In the genomic region with DNA sequence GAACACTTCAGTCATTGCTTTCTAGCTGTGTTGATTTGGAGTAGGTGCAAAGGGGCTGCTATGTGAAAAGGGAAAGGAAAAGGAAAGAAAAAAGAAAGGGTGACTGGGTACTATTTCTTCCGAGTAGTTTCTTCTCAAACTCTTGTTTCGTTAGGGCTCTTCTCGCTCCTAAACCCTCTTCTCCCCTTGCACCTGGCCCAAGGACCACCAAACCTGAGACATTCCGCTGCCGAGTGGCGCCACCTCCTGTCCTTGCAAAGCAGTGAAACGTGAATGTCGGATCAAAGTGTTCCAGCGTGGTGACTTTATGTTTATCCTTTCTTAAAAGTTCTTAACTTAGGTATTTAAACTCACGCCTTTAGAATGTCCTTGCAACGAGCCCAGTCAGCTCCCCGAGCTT, we compare ENCODE assay signal across 8 mouse cellular contexts. TPM values are rescaled to one million over a fixed set of nuclear protein-coding genes. Genes with fewer than 3 reads are reported as not detected.
A peak's percentile ranks its signal among the peaks of the same experiment; 100 is the strongest.
DNase-seq lines count a peak whose midpoint lies in the region; ATAC-seq and TF ChIP-seq lines count a peak whose summit lies in the region.

No protein-coding gene starts in this region.

- no peaks in the 10 kb centered on the region for H3K36me3 ChIP-seq in forebrain, embryonic 16.5 days (ENCODE audit: control insufficient read depth, insufficient read depth)
- H3K36me3 ChIP-seq in intestine, postnatal 0 days (ENCODE audit: control insufficient read depth, insufficient read depth) = no peaks in the 10 kb centered on the region
- H3K36me3 ChIP-seq in lung, embryonic 16.5 days (ENCODE audit: control insufficient read depth, insufficient read depth, low read length) = no peaks in the 10 kb centered on the region

- H3K27ac ChIP-seq in forebrain, embryonic 16.5 days (ENCODE audit: low read length) = no peak overlapping the region
- no peak overlapping the region for H3K27ac ChIP-seq in intestine, postnatal 0 days (ENCODE audit: low read depth, low read length)
- H3K27ac ChIP-seq in lung, embryonic 16.5 days (ENCODE audit: low read length) = no peak overlapping the region

- H3K27me3 ChIP-seq in forebrain, embryonic 16.5 days (replicated peaks; ENCODE audit: control insufficient read depth, insufficient read depth, low read length) = no peaks in the 10 kb centered on the region
- peaks cover 6% of the 10 kb centered on the region; the same call in 1 of the 2 replicates for H3K27me3 ChIP-seq in intestine, postnatal 0 days (replicated peaks; ENCODE audit: control insufficient read depth, insufficient read depth, low read length)
- peaks cover 7% of the 10 kb centered on the region; the same call in 1 of the 2 replicates for H3K27me3 ChIP-seq in lung, embryonic 16.5 days (ENCODE audit: control insufficient read depth, insufficient read depth, low read depth, low read length)

- H3K9ac ChIP-seq in forebrain, embryonic 16.5 days (replicated peaks; ENCODE audit: low read depth, low read length) = no peak overlapping the region
- H3K9ac ChIP-seq in intestine, postnatal 0 days (ENCODE audit: low read depth, low read length) = no peak overlapping the region
- H3K9ac ChIP-seq in lung, embryonic 16.5 days (ENCODE audit: low read length) = no peak overlapping the region

- under 1% methylated on average over 12 of the region's 12 CpGs for WGBS in forebrain, embryonic 16.5 days
- WGBS in intestine, postnatal 0 days = 0% methylated on average over 12 of the region's 12 CpGs
- WGBS in lung, embryonic 16.5 days = under 1% methylated on average over 12 of the region's 12 CpGs

- peaks cover 31% of the 10 kb centered on the region for H3K4me1 ChIP-seq in forebrain, embryonic 16.5 days (replicated peaks; ENCODE audit: control insufficient read depth, insufficient read depth, low read length)
- no peaks in the 10 kb centered on the region for H3K4me1 ChIP-seq in intestine, postnatal 0 days (replicated peaks; ENCODE audit: control insufficient read depth, insufficient read depth, low read length)
- H3K4me1 ChIP-seq in lung, embryonic 16.5 days (replicated peaks; ENCODE audit: control insufficient read depth, insufficient read depth, low read length) = peaks cover 25% of the 10 kb centered on the region

- no peaks in the 10 kb centered on the region for H3K9me3 ChIP-seq in forebrain, embryonic 16.5 days (ENCODE audit: control insufficient read depth, low read length)
- H3K9me3 ChIP-seq in intestine, postnatal 0 days (ENCODE audit: control insufficient read depth) = no peaks in the 10 kb centered on the region
- no peaks in the 10 kb centered on the region for H3K9me3 ChIP-seq in lung, embryonic 16.5 days (ENCODE audit: control insufficient read depth, low read length)

- peak; percentile 89 for TF ChIP-seq CTCF in intestine, postnatal 0 days (IDR thresholded peaks at IDR 0.05; ENCODE audit: low read depth)

- peak; percentile 47 for DNase-seq in gastrocnemius, postnatal 10 days
- no peak for DNase-seq in gastrocnemius, adult 18-20 months (ENCODE audit: low spot score)
- DNase-seq in adrenal gland, postnatal 10 days = peak; percentile 67
- DNase-seq in urinary bladder, postnatal 36 days (ENCODE audit: low spot score in 2 of 2) = no peak

- no peak for ATAC-seq in forebrain, embryonic 16.5 days
- ATAC-seq in intestine, postnatal 0 days = no peak
- ATAC-seq in lung, embryonic 16.5 days (ENCODE audit: low read depth) = no peak
- peak; percentile 53; the same call in 1 of the 2 replicates for ATAC-seq in neutrophil, adult 5-6 weeks (ENCODE audit: extremely low read depth, insufficient number of reproducible peaks, low FRiP score, poor library complexity, severe bottlenecking)

- H3K4me3 ChIP-seq in forebrain, embryonic 16.5 days (replicated peaks; ENCODE audit: low read length) = peak overlapping the region; percentile 14; the same call in 1 of the 2 replicates
- peak overlapping the region; percentile 35 for H3K4me3 ChIP-seq in intestine, postnatal 0 days (ENCODE audit: low read depth, low read length)
- H3K4me3 ChIP-seq in lung, embryonic 16.5 days (ENCODE audit: low read length) = peak overlapping the region; percentile 26

- peak overlapping the region; percentile 73 for H3K4me2 ChIP-seq in forebrain, embryonic 16.5 days (ENCODE audit: low read length)
- peak overlapping the region; percentile 70 for H3K4me2 ChIP-seq in intestine, postnatal 0 days (replicated peaks; ENCODE audit: low read depth)
- H3K4me2 ChIP-seq in lung, embryonic 16.5 days (ENCODE audit: low read depth, low read length) = peak overlapping the region; percentile 52

RNA-seq across cellular contexts. Expression of a gene that starts 2.4 kb away (rescaled TPM):
- total RNA-seq in gastrocnemius, postnatal 10 days (2021) = 10 to 100 TPM; 49.1 to 56.9 TPM
- total RNA-seq in gastrocnemius, adult 18-20 months (2021) = 10 to 100 TPM; 54.2 to 76.9 TPM
- 10 to 100 TPM; 13.6 to 18.5 TPM for total RNA-seq in adrenal gland, postnatal 10 days (2021)
- 9.4 and 10.2 TPM in 2 replicates for polyA plus RNA-seq in forebrain, embryonic 16.5 days (2015; fragmentation: Nextera tagmentation; extraction: Ambion mirVana)
- polyA plus RNA-seq in intestine, postnatal 0 days (2015; fragmentation: Nextera tagmentation; extraction: Ambion mirVana) = 0.90 TPM in 2 replicates
- 9.2 and 13.0 TPM in 2 replicates for polyA plus RNA-seq in lung, embryonic 16.5 days (2015; fragmentation: Nextera tagmentation; extraction: Ambion mirVana)
- total RNA-seq in neutrophil, adult 5-6 weeks (2017) = not detected in 2 replicates

RNA-seq across cellular contexts. Expression of a gene that starts 13.1 kb away (rescaled TPM):
- 10 to 100 TPM; 66.1 to 72.1 TPM for total RNA-seq in gastrocnemius, postnatal 10 days (2021)
- total RNA-seq in gastrocnemius, adult 18-20 months (2021) = 10 to 100 TPM; 41.0 to 50.4 TPM
- 100 to 1,000 TPM; 167 to 171 TPM for total RNA-seq in adrenal gland, postnatal 10 days (2021)
- 35.6 and 35.9 TPM in 2 replicates for polyA plus RNA-seq in forebrain, embryonic 16.5 days (2015; fragmentation: Nextera tagmentation; extraction: Ambion mirVana)
- polyA plus RNA-seq in intestine, postnatal 0 days (2015; fragmentation: Nextera tagmentation; extraction: Ambion mirVana) = 42.2 and 52.4 TPM in 2 replicates
- 39.1 and 39.4 TPM in 2 replicates for polyA plus RNA-seq in lung, embryonic 16.5 days (2015; fragmentation: Nextera tagmentation; extraction: Ambion mirVana)
- 26.9 and 27.1 TPM in 2 replicates for total RNA-seq in neutrophil, adult 5-6 weeks (2017)

RNA-seq across cellular contexts. Expression of a gene that starts 15.1 kb away (rescaled TPM):
- 10 to 100 TPM; 15.7 to 20.8 TPM for total RNA-seq in gastrocnemius, postnatal 10 days (2021)
- 1 to 10 TPM; 1.7 to 2.2 TPM for total RNA-seq in gastrocnemius, adult 18-20 months (2021)
- 10 to 100 TPM; 27.7 to 38.8 TPM for total RNA-seq in adrenal gland, postnatal 10 days (2021)
- polyA plus RNA-seq in forebrain, embryonic 16.5 days (2015; fragmentation: Nextera tagmentation; extraction: Ambion mirVana) = 13.8 and 14.4 TPM in 2 replicates
- polyA plus RNA-seq in intestine, postnatal 0 days (2015; fragmentation: Nextera tagmentation; extraction: Ambion mirVana) = 10.9 and 11.9 TPM in 2 replicates
- polyA plus RNA-seq in lung, embryonic 16.5 days (2015; fragmentation: Nextera tagmentation; extraction: Ambion mirVana) = 81.5 and 85.5 TPM in 2 replicates
- 63.4 and 69.2 TPM in 2 replicates for total RNA-seq in neutrophil, adult 5-6 weeks (2017)

RNA-seq across cellular contexts. Expression of a gene that starts 22.2 kb away (rescaled TPM):
- 100 to 1,000 TPM in 1 of 2 experiments, 10 to 100 TPM in 1; 87.3 to 101 TPM for total RNA-seq in gastrocnemius, postnatal 10 days (2021)
- total RNA-seq in gastrocnemius, adult 18-20 months (2021) = 10 to 100 TPM; 75.9 to 97.2 TPM
- total RNA-seq in adrenal gland, postnatal 10 days (2021) = 100 to 1,000 TPM in 1 of 2 experiments, 10 to 100 TPM in 1; 89.8 to 110 TPM
- polyA plus RNA-seq in forebrain, embryonic 16.5 days (2015; fragmentation: Nextera tagmentation; extraction: Ambion mirVana) = 185 and 205 TPM in 2 replicates
- 71.7 and 75.1 TPM in 2 replicates for polyA plus RNA-seq in intestine, postnatal 0 days (2015; fragmentation: Nextera tagmentation; extraction: Ambion mirVana)
- 193 and 230 TPM in 2 replicates for polyA plus RNA-seq in lung, embryonic 16.5 days (2015; fragmentation: Nextera tagmentation; extraction: Ambion mirVana)
- 82.9 and 114 TPM in 2 replicates for total RNA-seq in neutrophil, adult 5-6 weeks (2017)

RNA-seq across cellular contexts. Expression of a gene that starts 24.8 kb away (rescaled TPM):
- total RNA-seq in gastrocnemius, postnatal 10 days (2021) = 1 to 10 TPM; 1.0 to 1.6 TPM
- total RNA-seq in gastrocnemius, adult 18-20 months (2021) = 1 to 10 TPM; 3.5 to 6.3 TPM
- total RNA-seq in adrenal gland, postnatal 10 days (2021) = 1 to 10 TPM; 1.9 to 4.9 TPM
- 4.1 and 5.7 TPM in 2 replicates for polyA plus RNA-seq in forebrain, embryonic 16.5 days (2015; fragmentation: Nextera tagmentation; extraction: Ambion mirVana)
- polyA plus RNA-seq in intestine, postnatal 0 days (2015; fragmentation: Nextera tagmentation; extraction: Ambion mirVana) = 1.3 and 2.1 TPM in 2 replicates
- polyA plus RNA-seq in lung, embryonic 16.5 days (2015; fragmentation: Nextera tagmentation; extraction: Ambion mirVana) = 5.1 and 5.6 TPM in 2 replicates
- total RNA-seq in neutrophil, adult 5-6 weeks (2017) = 0.81 and 2.2 TPM in 2 replicates

Comparison
In these comparisons a context has a peak if more than half of its experiments do, and no peak if none do; other contexts are left out.
1. DNase-seq: peak in gastrocnemius, postnatal 10 days (single experiment) and adrenal gland, postnatal 10 days (single experiment); none in gastrocnemius, adult 18-20 months (single experiment) and urinary bladder, postnatal 36 days (0 of 2).
2. RNA of a gene that starts 15.1 kb away (total RNA-seq): 63.4 to 69.2 TPM in neutrophil, adult 5-6 weeks, 27.7 to 38.8 TPM in adrenal gland, postnatal 10 days and 15.7 to 20.8 TPM in gastrocnemius, postnatal 10 days; 1.7 to 2.2 TPM in gastrocnemius, adult 18-20 months; every median in the first group is over 4 times any median in the second.
3. RNA of a gene that starts 2.4 kb away (total RNA-seq): 54.2 to 76.9 TPM in gastrocnemius, adult 18-20 months, 49.1 to 56.9 TPM in gastrocnemius, postnatal 10 days and 13.6 to 18.5 TPM in adrenal gland, postnatal 10 days; not detected in neutrophil, adult 5-6 weeks; every median in the first group is over 10 times any median in the second.
4. Peak in every context shown above with its lines, with median percentiles within 50 percentile points of each other: H3K4me2 ChIP-seq and H3K4me3 ChIP-seq.